Mouse (Mus musculus): Measurements from ENCODE around the gene Cyp2d12.
"Not testable (repeated sequence)": the region's sequence is repeated elsewhere in the genome, so short reads cannot be mapped to it uniquely, and the experiment has no call there.

GRCm38 (mm10) chr15:82512111-82512510, 42.8 kb upstream of the Cyp2d12 start:
- not testable (repeated sequence) for TF ChIP-seq PAX5 (IDR thresholded peaks at IDR 0.05; ENCODE audit: low read length); CTCF (conservative IDR thresholded peaks at IDR 0.05 in 1 of 2, IDR thresholded peaks at IDR 0.05 in 1 of 2; ENCODE audit: low read depth in 2 of 2, low read length in 2 of 2); USF1 (IDR thresholded peaks at IDR 0.05; ENCODE audit: low read depth, low read length); NELFE (IDR thresholded peaks at IDR 0.05; ENCODE audit: low read depth, low read length); RCOR1 (conservative IDR thresholded peaks at IDR 0.05; ENCODE audit: low read depth, low read length); CHD2 (IDR thresholded peaks at IDR 0.05; ENCODE audit: low read length); IRF4 (IDR thresholded peaks at IDR 0.05; ENCODE audit: low read depth, low read length); POLR2A (IDR thresholded peaks at IDR 0.05; ENCODE audit: low read depth, low read length); ELF1 (IDR thresholded peaks at IDR 0.05; ENCODE audit: low read depth, low read length); MAX (IDR thresholded peaks at IDR 0.05; ENCODE audit: low read length); TCF12 (IDR thresholded peaks at IDR 0.05; ENCODE audit: low read depth, low read length); BHLHE40 (IDR thresholded peaks at IDR 0.05; ENCODE audit: low read depth, low read length); KAT2A (IDR thresholded peaks at IDR 0.05; ENCODE audit: insufficient replicate concordance, low read length)
